Mouse (Mus musculus) CH12.LX (cell line): ENCODE results near the gene Car5a. TPM values are rescaled to one million over a fixed set of nuclear protein-coding genes. Genes with fewer than 3 reads are reported as not detected.
A peak's percentile ranks its signal among the peaks of the same experiment; 100 is the strongest.

Experiments used
- DNase-seq: peaks from one replicate; pipeline ENCODE4 v3.0.0-alpha.2; 2013; ENCODE audit errors: extremely low read depth
- H3K27ac ChIP-seq: 2 replicates; pipeline ENCODE4 v1.5.1; 2012; ENCODE audit warnings: low read depth, mild to moderate bottlenecking, control low read depth, moderate library complexity; ENCODE audit not compliant: insufficient read depth
- H3K27me3 ChIP-seq: replicated peaks from 2 replicates; pipeline ENCODE3; 2012; ENCODE audit warnings: inconsistent platforms
- H3K36me3 ChIP-seq, 2 experiments: replicated peaks in 1 of 2; 2 replicates each; pipeline versions ENCODE3 to v1.6.1; 2012; ENCODE audit warnings: inconsistent platforms in 1 of 2, low read length in 1 of 2, mild to moderate bottlenecking in 1 of 2, mixed read lengths in 1 of 2, moderate library complexity in 1 of 2; ENCODE audit not compliant: control insufficient read depth in 1 of 2, insufficient read depth in 1 of 2
- H3K4me1 ChIP-seq, 2 experiments: 2 replicates each; pipeline ENCODE4 v1.6.1; 2012; ENCODE audit warnings: inconsistent platforms in 1 of 2, moderate library complexity in 1 of 2; ENCODE audit not compliant: insufficient read depth in 2 of 2, control insufficient read depth in 1 of 2
- H3K4me2 ChIP-seq: 2 replicates; pipeline ENCODE4 v1.6.1; 2012; ENCODE audit warnings: low read depth, mild to moderate bottlenecking, control low read depth; ENCODE audit not compliant: poor library complexity, insufficient read depth, severe bottlenecking
- H3K4me3 ChIP-seq, 3 experiments: fragments of 150-350 bp in 1 of 3; sonication (generic) in 1 of 3; replicated peaks in 1 of 3; 2 replicates each; pipeline versions ENCODE3 to v1.5.1; 2011 to 2012; ENCODE audit warnings: low read depth in 2 of 3, low read length in 2 of 3, mild to moderate bottlenecking in 2 of 3, moderate library complexity in 2 of 3, control low read depth in 1 of 3, improper control_type of control experiment in 1 of 3, inconsistent platforms in 1 of 3, mixed read lengths in 1 of 3; ENCODE audit not compliant: poor library complexity in 1 of 3
- H3K79me2 ChIP-seq: replicated peaks from 2 replicates; pipeline ENCODE4 v1.6.1; 2012; ENCODE audit warnings: mild to moderate bottlenecking, moderate library complexity; ENCODE audit not compliant: control insufficient read depth, poor library complexity, insufficient read depth, severe bottlenecking; ENCODE audit errors: extremely low read depth
- H3K9ac ChIP-seq: 2 replicates; pipeline ENCODE4 v1.6.1; 2012; ENCODE audit warnings: low read depth, mild to moderate bottlenecking, control low read depth, moderate library complexity; ENCODE audit not compliant: insufficient read depth
- H3K9me3 ChIP-seq: replicated peaks from 2 replicates; pipeline ENCODE3; 2012; ENCODE audit warnings: low read length, inconsistent platforms, mixed read lengths
- BHLHE40 ChIP-seq: IDR thresholded peaks from 2 replicates; pipeline ENCODE4 v1.6.1; 2011; ENCODE audit warnings: mild to moderate bottlenecking, low read depth, low read length, improper control_type of control experiment
- EP300 ChIP-seq: IDR thresholded peaks from 2 replicates; pipeline ENCODE4 v1.6.1; 2011; ENCODE audit warnings: low read length, improper control_type of control experiment
- ETS1 ChIP-seq: conservative IDR thresholded peaks from 2 replicates; pipeline ENCODE4 v1.6.1; 2012; ENCODE audit warnings: low read depth, mild to moderate bottlenecking, inconsistent platforms, low read length, improper control_type of control experiment, moderate library complexity
- HCFC1 ChIP-seq: IDR thresholded peaks from 2 replicates; pipeline ENCODE4 v1.6.1; 2012; ENCODE audit warnings: low read depth, mild to moderate bottlenecking, inconsistent platforms, low read length, improper control_type of control experiment
- IRF4 ChIP-seq: IDR thresholded peaks from 2 replicates; pipeline ENCODE4 v1.6.1; 2014; ENCODE audit warnings: low read depth, mild to moderate bottlenecking, inconsistent platforms, low read length, improper control_type of control experiment
- MAFK ChIP-seq: IDR thresholded peaks from 2 replicates; pipeline ENCODE4 v1.6.1; 2011; ENCODE audit warnings: low read length, improper control_type of control experiment; ENCODE audit not compliant: insufficient replicate concordance
- MYC ChIP-seq: IDR thresholded peaks from 2 replicates; pipeline ENCODE4 v1.6.1; 2011; ENCODE audit warnings: low read depth, mild to moderate bottlenecking, improper control_type of control experiment, low read length
- PAX5 ChIP-seq: IDR thresholded peaks from 2 replicates; pipeline ENCODE4 v1.6.1; 2012; ENCODE audit warnings: low read length, inconsistent platforms, mixed read lengths
- TBP ChIP-seq: conservative IDR thresholded peaks from 2 replicates; pipeline ENCODE4 v1.6.1; 2011; ENCODE audit warnings: low read depth, low read length, improper control_type of control experiment
- ZKSCAN1 ChIP-seq: IDR thresholded peaks from 2 replicates; pipeline ENCODE4 v1.6.1; 2012; ENCODE audit warnings: low read depth, inconsistent platforms, low read length, improper control_type of control experiment, borderline replicate concordance
- dilution Hi-C: fragments of 300-500 bp; cut with MboI; formaldehyde crosslinking; loops from 2 replicates; pipeline ENCODE4 v1.14.3; 2020; ENCODE audit warnings: low sequenced_read_pairs; ENCODE audit not compliant: extremely low pct_unique_long_range_greater_than_20kb, extremely low pct_ligation_motif_present
- in situ Hi-C: fragments of 300-500 bp; cut with MboI; formaldehyde crosslinking; loops from 3 replicates; pipeline ENCODE4 v1.14.3; 2019; ENCODE audit warnings: low sequenced_read_pairs, low pct_ligation_motif_present, low pct_unique_long_range_greater_than_20kb, mixed read lengths
- polyA plus RNA-seq: library from polyadenylated mRNA; unstranded; fragments of >175 nt; gene quantifications from 2 replicates; pipeline ENCODE4 v1.2.1, GENCODE M21; 2012; ENCODE audit warnings: low read depth; ENCODE audit not compliant: insufficient read length
- total RNA-seq, 2 experiments: library from RNA; depleted of rRNA; stranded (reverse); fragments of 300-350 nt in 1 of 2; fragments of >200 nt in 1 of 2; gene quantifications; 2 replicates each; pipeline ENCODE4 v1.2.3; 2012 to 2014

Gene Car5a
- total and polyA plus RNA-seq, 3 experiments: 1.6 to 9.7 TPM; not detected in 1

- Histone ChIP-seq H3K27me3 (no peaks in the 10 kb centered on the region), H3K27ac (no peak overlapping the region), H3K4me3 (no peak overlapping the region), H3K4me2 (no peak overlapping the region), H3K9me3 (no peaks in the 10 kb centered on the region), H3K79me2 (no peaks in the 10 kb centered on the region; the same call in 1 of the 2 replicates), H3K4me1 (peaks cover 11 to 37% of the 10 kb centered on the region in 2 experiments), H3K9ac (no peak overlapping the region)
- no peak for DNase-seq
- dilution Hi-C loops: no loop called here
- TF ChIP-seq IRF4: peak; percentile 33; the same call in 1 of the 2 replicates
- 0 out of 2 replicates have a peak, but pooled peaks have one; percentile 19 for TF ChIP-seq TBP
- TF ChIP-seq EP300: peak; percentile 55; the same call in 1 of the 2 replicates
- no peak for TF ChIP-seq ZKSCAN1
- TF ChIP-seq, all 38 proteins: peak for 3
- in situ Hi-C loops: loop anchor here (10.0 kb wide), 1 partner anchor 291 kb away; no protein-coding TSS in a partner anchor
- H3K36me3 ChIP-seq: peaks cover 49 to 60% of the 10 kb centered on the region in 2 experiments
Observed at GRCm38 (mm10) chr8:121973906-121974305, 29.2 kb upstream of the Car5a start.

- dilution Hi-C loops (no loop called here), in situ Hi-C loops (loop anchor here (10.0 kb wide), 1 partner anchor 293 kb away; no protein-coding TSS in a partner anchor)
- Histone ChIP-seq H3K4me3 (no peak overlapping the region), H3K4me2 (no peak overlapping the region), H3K9ac (no peak overlapping the region), H3K4me1 (peaks cover 15 to 60% of the 10 kb centered on the region in 2 experiments), H3K9me3 (no peaks in the 10 kb centered on the region), H3K36me3 (peaks cover 33 to 46% of the 10 kb centered on the region in 2 experiments), H3K27ac (no peak overlapping the region), H3K27me3 (no peaks in the 10 kb centered on the region), H3K79me2 (peaks cover 4% of the 10 kb centered on the region)
- TF ChIP-seq MYC (0 out of 2 replicates have a peak, but pooled peaks have one; percentile 22), ETS1 (peak; percentile 36), BHLHE40 (peak; percentile 96), PAX5 (no peak)
- DNase-seq: no peak
Observed at GRCm38 (mm10) chr8:121971488-121972058, 26.9 kb upstream of the Car5a start.

DNA sequence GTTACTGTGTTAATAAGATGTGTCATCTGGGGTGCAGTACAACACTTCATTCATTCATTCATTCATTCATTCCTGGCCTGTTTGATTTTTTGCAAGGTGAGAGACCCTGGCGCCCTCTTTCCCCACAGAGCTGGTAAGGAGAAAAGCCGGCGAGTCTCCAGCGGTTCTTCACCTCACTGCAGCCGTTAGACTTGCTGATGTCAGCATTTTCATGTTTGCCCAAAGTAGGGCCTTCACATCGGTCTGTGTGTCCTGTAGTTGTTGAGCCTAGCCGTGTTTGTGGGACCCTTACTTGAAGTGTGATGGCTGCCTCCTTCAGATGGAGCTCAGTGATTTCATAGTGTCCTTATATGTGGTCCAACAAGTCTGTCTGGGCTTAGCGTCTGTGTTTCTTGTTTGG lies 25.5 kb upstream of the Car5a start:
- Histone ChIP-seq H3K79me2 (peaks cover 4% of the 10 kb centered on the region), H3K9ac (no peak overlapping the region), H3K4me2 (no peak overlapping the region), H3K27me3 (no peaks in the 10 kb centered on the region), H3K36me3 (peaks cover 21 to 42% of the 10 kb centered on the region in 2 experiments), H3K4me1 (peaks cover 15 to 65% of the 10 kb centered on the region in 2 experiments), H3K4me3 (no peak overlapping the region), H3K27ac (no peak overlapping the region), H3K9me3 (no peaks in the 10 kb centered on the region)
- in situ Hi-C loops: loop anchor here (10.0 kb wide), 1 partner anchor 295 kb away; no protein-coding TSS in a partner anchor
- DNase-seq: no peak
- dilution Hi-C loops: no loop called here
- TF ChIP-seq HCFC1 (no peak), MAFK (peak; percentile 94), TBP (no peak)
